8 mouse cellular contexts compared by ENCODE assay signal in the genomic region with DNA sequence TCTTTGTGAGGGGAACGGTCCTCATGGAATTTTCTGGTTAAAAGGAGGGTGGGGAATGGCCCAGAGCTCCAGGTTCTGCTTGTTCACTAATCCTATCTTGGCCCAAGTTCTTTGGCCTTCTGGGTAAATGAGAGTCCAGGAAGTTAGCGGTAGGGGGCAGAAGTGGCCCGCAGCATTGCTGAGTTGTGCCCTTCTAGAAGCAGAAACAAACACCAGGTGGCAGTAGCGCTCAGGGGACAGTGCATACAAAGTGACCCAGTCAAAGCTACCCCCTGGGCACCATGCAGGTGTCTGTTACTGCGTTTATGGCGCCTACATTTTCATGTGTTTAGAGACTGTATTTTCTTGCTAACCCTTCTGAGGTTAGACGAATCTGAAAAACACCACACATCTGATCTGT. TPM values are rescaled to one million over a fixed set of nuclear protein-coding genes. Genes with fewer than 3 reads are reported as not detected.
DNase-seq lines count a peak whose midpoint lies in the region; ATAC-seq and TF ChIP-seq lines count a peak whose summit lies in the region.

No protein-coding gene starts in this region.

- peak; percentile 99 for TF ChIP-seq CTCF in Patski (IDR thresholded peaks at IDR 0.05)
- peak; percentile 96 for TF ChIP-seq CTCF in hindbrain, postnatal 0 days (IDR thresholded peaks at IDR 0.05; ENCODE audit: low read depth)

- H3K4me2 ChIP-seq in hindbrain, postnatal 0 days (ENCODE audit: low read depth, low read length): no peak overlapping the region

- no peak overlapping the region for H3K4me3 ChIP-seq in hindbrain, postnatal 0 days (ENCODE audit: low read length)

- POLR2A ChIA-PET in Patski (lab: Charles Lee): interaction anchor here (0.7 to 1.1 kb wide), 2 partner anchors 19 to 107 kb away, joined by 3 read pairs; no protein-coding TSS in a partner anchor

- H3K9me3 ChIP-seq in hindbrain, postnatal 0 days (ENCODE audit: low read length): no peaks in the 10 kb centered on the region

- no peaks in the 10 kb centered on the region for H3K36me3 ChIP-seq in hindbrain, postnatal 0 days (ENCODE audit: insufficient read depth, low read length)

- in situ Hi-C loops in Patski (cut with MboI; ENCODE audit: low pct_unique_long_range_greater_than_20kb): loop anchor here (10.0 to 25.0 kb wide), 2 partner anchors 106 to 859 kb away; a partner anchor contains a TSS

- H3K27ac ChIP-seq in hindbrain, postnatal 0 days: no peak overlapping the region

- DNase-seq in Patski (ENCODE audit: low read depth, low spot score): peak; percentile 24
- peak; percentile 85 to 93 for DNase-seq in cerebellum, postnatal 25 days
- peak; percentile 90 for DNase-seq in gastrocnemius, adult 18-20 months (ENCODE audit: low spot score)
- DNase-seq in hindbrain, postnatal 0 days (ENCODE audit: low spot score): peak; percentile 93
- DNase-seq in left cerebral cortex, adult 18-20 months (ENCODE audit: low spot score in 2 of 2): peak; percentile 89 to 93
- DNase-seq in right cerebral cortex, postnatal 14 days: peak; percentile 91
- peak; percentile 95 for DNase-seq in urinary bladder, postnatal 14 days (ENCODE audit: low spot score)

- WGBS in hindbrain, postnatal 0 days: 7% methylated on average over 7 of the region's 7 CpGs

- 0 out of 2 replicates have a peak, but pooled peaks cover 8% of the 10 kb centered on the region for H3K4me1 ChIP-seq in hindbrain, postnatal 0 days (ENCODE audit: insufficient read depth, low read length)

- no peak overlapping the region for H3K9ac ChIP-seq in hindbrain, postnatal 0 days (replicated peaks; ENCODE audit: low read length)

- CTCF ChIA-PET in Patski (lab: Charles Lee): interaction anchor here (0.8 to 3.4 kb wide), 26 partner anchors 9 to 163 kb away, joined by 3 to 21 read pairs (median 4); a partner anchor contains a TSS

- H3K27me3 ChIP-seq in Patski: peaks cover 5% of the 10 kb centered on the region
- H3K27me3 ChIP-seq in hindbrain, postnatal 0 days (ENCODE audit: insufficient read depth, low read length): no peaks in the 10 kb centered on the region

- ATAC-seq in Patski: peak; percentile 94
- ATAC-seq in hindbrain, postnatal 0 days: peak; percentile 61
- peak; percentile 68 for ATAC-seq in megakaryocyte-erythroid progenitor cell, adult 5-6 weeks (replicated peaks; ENCODE audit: low FRiP score, low TSS enrichment, poor library complexity, severe bottlenecking)

RNA-seq across cellular contexts. Expression of a gene that starts 8.1 kb away (rescaled TPM):
- polyA plus RNA-seq in Patski (2021): 0.08 TPM
- under 1 TPM in 1 of 2 experiments, not detected in 1; 0.47 TPM for total RNA-seq in gastrocnemius, adult 18-20 months (2021)
- total RNA-seq in hindbrain, postnatal 0 days (2014; rRNA removed): 1.0 and 1.2 TPM in 2 replicates
- 3.7 and 4.5 TPM in 2 replicates for polyA plus RNA-seq in hindbrain, postnatal 0 days (2015; fragmentation: Nextera tagmentation; extraction: Ambion mirVana)
- 1 to 10 TPM; 2.9 to 4.2 TPM for total RNA-seq in left cerebral cortex, adult 18-20 months (2021)
- not detected in 2 replicates for total RNA-seq in megakaryocyte-erythroid progenitor cell, adult 5-6 weeks (2014; fragmentation: Nextera tagmentation)
- total RNA-seq in megakaryocyte-erythroid progenitor cell, adult 5-6 weeks (2017): 0.75 TPM in 1 of 2 replicates, not detected in the other

RNA-seq across cellular contexts. Expression of a gene that starts 27.0 kb away (rescaled TPM):
- 0.04 TPM for polyA plus RNA-seq in Patski (2021)
- not detected for total RNA-seq in gastrocnemius, adult 18-20 months (2021)
- 1.9 and 2.9 TPM in 2 replicates for total RNA-seq in hindbrain, postnatal 0 days (2014; rRNA removed)
- 1.9 and 2.0 TPM in 2 replicates for polyA plus RNA-seq in hindbrain, postnatal 0 days (2015; fragmentation: Nextera tagmentation; extraction: Ambion mirVana)
- total RNA-seq in left cerebral cortex, adult 18-20 months (2021): under 1 TPM; 0.21 to 0.23 TPM
- total RNA-seq in megakaryocyte-erythroid progenitor cell, adult 5-6 weeks (2014; fragmentation: Nextera tagmentation): not detected in 2 replicates
- total RNA-seq in megakaryocyte-erythroid progenitor cell, adult 5-6 weeks (2017): not detected in 2 replicates

RNA-seq across cellular contexts. Expression of a gene that starts 28.9 kb away (rescaled TPM):
- polyA plus RNA-seq in Patski (2021): 609 TPM
- 10 to 100 TPM; 14.0 to 28.7 TPM for total RNA-seq in gastrocnemius, adult 18-20 months (2021)
- total RNA-seq in hindbrain, postnatal 0 days (2014; rRNA removed): 45.1 and 70.2 TPM in 2 replicates
- 59.2 and 61.6 TPM in 2 replicates for polyA plus RNA-seq in hindbrain, postnatal 0 days (2015; fragmentation: Nextera tagmentation; extraction: Ambion mirVana)
- 10 to 100 TPM in 1 of 2 experiments, 1 to 10 TPM in 1; 8.2 to 12.3 TPM for total RNA-seq in left cerebral cortex, adult 18-20 months (2021)
- total RNA-seq in megakaryocyte-erythroid progenitor cell, adult 5-6 weeks (2014; fragmentation: Nextera tagmentation): 244 and 269 TPM in 2 replicates
- 147 and 171 TPM in 2 replicates for total RNA-seq in megakaryocyte-erythroid progenitor cell, adult 5-6 weeks (2017)

RNA-seq across cellular contexts. Expression of a gene that starts 47.1 kb away (rescaled TPM):
- polyA plus RNA-seq in Patski (2021): 11.0 TPM
- under 1 TPM in 1 of 2 experiments, not detected in 1; 0.19 TPM for total RNA-seq in gastrocnemius, adult 18-20 months (2021)
- total RNA-seq in hindbrain, postnatal 0 days (2014; rRNA removed): 17.9 and 33.0 TPM in 2 replicates
- 10.5 and 13.5 TPM in 2 replicates for polyA plus RNA-seq in hindbrain, postnatal 0 days (2015; fragmentation: Nextera tagmentation; extraction: Ambion mirVana)
- total RNA-seq in left cerebral cortex, adult 18-20 months (2021): 1 to 10 TPM; 6.3 to 7.0 TPM
- not detected in 2 replicates for total RNA-seq in megakaryocyte-erythroid progenitor cell, adult 5-6 weeks (2014; fragmentation: Nextera tagmentation)
- total RNA-seq in megakaryocyte-erythroid progenitor cell, adult 5-6 weeks (2017): 0.09 TPM in 1 of 2 replicates, not detected in the other

RNA-seq across cellular contexts. Expression of a gene that starts 53.5 kb away (rescaled TPM):
- polyA plus RNA-seq in Patski (2021): 0.08 TPM
- under 1 TPM; 0.28 to 0.30 TPM for total RNA-seq in gastrocnemius, adult 18-20 months (2021)
- not detected in 2 replicates for total RNA-seq in hindbrain, postnatal 0 days (2014; rRNA removed)
- polyA plus RNA-seq in hindbrain, postnatal 0 days (2015; fragmentation: Nextera tagmentation; extraction: Ambion mirVana): 0.39 and 0.49 TPM in 2 replicates
- 1 to 10 TPM in 1 of 2 experiments, under 1 TPM in 1; 0.61 to 1.0 TPM for total RNA-seq in left cerebral cortex, adult 18-20 months (2021)
- total RNA-seq in megakaryocyte-erythroid progenitor cell, adult 5-6 weeks (2014; fragmentation: Nextera tagmentation): not detected in 2 replicates
- not detected in 2 replicates for total RNA-seq in megakaryocyte-erythroid progenitor cell, adult 5-6 weeks (2017)

Comparison
In these comparisons a context has a peak if more than half of its experiments do, and no peak if none do; other contexts are left out.
1. DNase-seq: peak in every context shown above with its lines; median percentile 95 in urinary bladder, postnatal 14 days; 93 in hindbrain, postnatal 0 days; 91 in left cerebral cortex, adult 18-20 months; 91 in right cerebral cortex, postnatal 14 days; 90 in gastrocnemius, adult 18-20 months; 89 in cerebellum, postnatal 25 days; 24 in Patski.